Mouse (Mus musculus) hindbrain, postnatal 0 days (tissue): ENCODE measurements around the gene Plcl2. TPM values are rescaled to one million over a fixed set of nuclear protein-coding genes. Genes with fewer than 3 reads are reported as not detected.

Experiments used
- ATAC-seq: fragments of 200-750 bp; cut with Nextera tagmentation; 2 replicates; pipeline ENCODE4 v1.8.0; 2017; ENCODE audit warnings: mild to moderate bottlenecking, moderate TSS enrichment, moderate library complexity
- DNase-seq: peaks from one replicate; pipeline ENCODE4 v3.0.0-alpha.2; 2015; ENCODE audit warnings: low spot score
- H3K27ac ChIP-seq: fragments of 300-500 bp; sonication (generic); 2 replicates; pipeline ENCODE4 v1.5.1; 2014; ENCODE audit warnings: mild to moderate bottlenecking
- H3K27me3 ChIP-seq: fragments of 300-500 bp; sonication (generic); 2 replicates; pipeline ENCODE4 v1.6.1; 2014; ENCODE audit warnings: low read length, mixed read lengths; ENCODE audit not compliant: insufficient read depth
- H3K36me3 ChIP-seq: fragments of 300-500 bp; sonication (generic); 2 replicates; pipeline ENCODE4 v1.6.1; 2014; ENCODE audit warnings: low read length, mixed read lengths; ENCODE audit not compliant: insufficient read depth
- H3K4me1 ChIP-seq: fragments of 300-500 bp; sonication (generic); 2 replicates; pipeline ENCODE4 v1.6.1; 2014; ENCODE audit warnings: antibody characterized with exemption, low read length, mixed read lengths; ENCODE audit not compliant: insufficient read depth
- H3K4me2 ChIP-seq: fragments of 300-500 bp; sonication (generic); 2 replicates; pipeline ENCODE4 v1.6.1; 2014; ENCODE audit warnings: low read depth, mild to moderate bottlenecking, low read length, moderate library complexity, mixed read lengths
- H3K4me3 ChIP-seq: fragments of 300-500 bp; sonication (generic); 2 replicates; pipeline ENCODE4 v1.5.1; 2014; ENCODE audit warnings: low read length
- H3K9ac ChIP-seq: fragments of 300-500 bp; sonication (generic); replicated peaks from 2 replicates; pipeline ENCODE4 v1.6.1; 2014; ENCODE audit warnings: mild to moderate bottlenecking, low read length, moderate library complexity, mixed read lengths
- H3K9me3 ChIP-seq: fragments of 300-500 bp; sonication (generic); 2 replicates; pipeline ENCODE4 v1.6.1; 2016; ENCODE audit warnings: low read length, mixed read lengths
- CTCF ChIP-seq: IDR thresholded peaks from 2 replicates; pipeline ENCODE4 v1.5.1; 2016; ENCODE audit warnings: antibody characterized with exemption, control low read depth, low read depth
- WGBS: fragments of 180-500 bp; shearing (Covaris S2); extraction: QIAGEN DNeasy Blood & Tissue Kit; methylation state at CpG from one replicate; pipeline ENCODE4 v1.1.7; 2014; 5-methylcytosine and 5-hydroxymethylcytosine counted together
- polyA plus RNA-seq: library from polyadenylated mRNA; unstranded; fragments of >200 nt; fragmentation: Nextera tagmentation; extraction: Ambion mirVana; gene quantifications from 2 replicates; pipeline ENCODE4 v1.2.1, GENCODE M21; 2015
- total RNA-seq: library from RNA; depleted of rRNA; stranded (reverse); fragments of >200 nt; gene quantifications from 2 replicates; pipeline ENCODE4 v1.2.3, GENCODE M21; 2014; rRNA removed

The Plcl2 gene
- total and polyA plus RNA-seq, 2 experiments from 2014 or later: 8.3 to 41.2 TPM

- Histone ChIP-seq H3K9ac (no peak overlapping the region), H3K4me1 (peaks cover 15% of the 10 kb centered on the region; the same call in 1 of the 2 replicates), H3K36me3 (no peaks in the 10 kb centered on the region), H3K4me2 (no peak overlapping the region), H3K9me3 (no peaks in the 10 kb centered on the region), H3K27ac (no peak overlapping the region), H3K4me3 (no peak overlapping the region), H3K27me3 (no peaks in the 10 kb centered on the region)
- WGBS: 90% methylated on average over 5 of the region's 5 CpGs
- no peak for TF ChIP-seq CTCF
- ATAC-seq (no peak), DNase-seq (no peak)
Measured at GRCm38 (mm10) chr17:50731876-50732275, 222.7 kb downstream of the Plcl2 start.

GRCm38 (mm10) chr17:50733390-50733789, 224.2 kb downstream of the Plcl2 start:
- DNase-seq: peak; percentile 39
- Histone ChIP-seq H3K9ac (no peak overlapping the region), H3K36me3 (no peaks in the 10 kb centered on the region), H3K4me1 (peaks cover 15% of the 10 kb centered on the region; the same call in 1 of the 2 replicates), H3K4me3 (no peak overlapping the region), H3K4me2 (no peak overlapping the region), H3K27me3 (no peaks in the 10 kb centered on the region), H3K9me3 (no peaks in the 10 kb centered on the region), H3K27ac (no peak overlapping the region)
- no peak for TF ChIP-seq CTCF
- ATAC-seq: no peak
- WGBS: 81% methylated on average over 7 of the region's 7 CpGs

GRCm38 (mm10) chr17:50734781-50735180, 225.6 kb downstream of the Plcl2 start:
- Histone ChIP-seq H3K36me3 (no peaks in the 10 kb centered on the region), H3K27me3 (no peaks in the 10 kb centered on the region), H3K4me2 (no peak overlapping the region), H3K4me1 (peaks cover 15% of the 10 kb centered on the region; the same call in 1 of the 2 replicates), H3K9me3 (no peaks in the 10 kb centered on the region), H3K9ac (no peak overlapping the region), H3K27ac (no peak overlapping the region), H3K4me3 (no peak overlapping the region)
- DNase-seq: no peak
- TF ChIP-seq CTCF: no peak
- 75% methylated on average over 6 of the region's 6 CpGs for WGBS
- ATAC-seq: peak; percentile 22; the same call in 1 of the 2 replicates

- TF ChIP-seq CTCF: no peak
- Histone ChIP-seq H3K9me3 (no peaks in the 10 kb centered on the region), H3K4me3 (no peak overlapping the region), H3K27ac (peak overlapping the region; percentile 45; the same call in 1 of the 2 replicates), H3K27me3 (no peaks in the 10 kb centered on the region), H3K4me2 (no peak overlapping the region), H3K36me3 (no peaks in the 10 kb centered on the region), H3K4me1 (peaks cover 15% of the 10 kb centered on the region; the same call in 1 of the 2 replicates), H3K9ac (no peak overlapping the region)
- ATAC-seq: no peak
- DNase-seq: no peak
- WGBS: 67% methylated on average over 4 of the region's 4 CpGs
Measured at GRCm38 (mm10) chr17:50735382-50735954, 226.3 kb downstream of the Plcl2 start.

GRCm38 (mm10) chr17:50735955-50736533, 226.8 kb downstream of the Plcl2 start:
- H3K27ac ChIP-seq: peak overlapping the region; percentile 45; the same call in 1 of the 2 replicates
- peaks cover 15% of the 10 kb centered on the region; the same call in 1 of the 2 replicates for H3K4me1 ChIP-seq
- WGBS: 43% methylated on average over 8 of the region's 8 CpGs

GRCm38 (mm10) chr17:50737068-50737467, 227.9 kb downstream of the Plcl2 start:
- no peak overlapping the region for H3K27ac ChIP-seq
- no peak for TF ChIP-seq CTCF
- H3K9ac ChIP-seq: no peak overlapping the region
- H3K36me3 ChIP-seq: no peaks in the 10 kb centered on the region
- no peaks in the 10 kb centered on the region for H3K9me3 ChIP-seq
- DNase-seq: no peak
- ATAC-seq: no peak
- H3K4me2 ChIP-seq: no peak overlapping the region
- WGBS: 41% methylated on average over 2 of the region's 2 CpGs
- peaks cover 15% of the 10 kb centered on the region; the same call in 1 of the 2 replicates for H3K4me1 ChIP-seq
- H3K27me3 ChIP-seq: no peaks in the 10 kb centered on the region
- no peak overlapping the region for H3K4me3 ChIP-seq

More at GRCm38 (mm10) chr17:50735955-50736533, 226.8 kb downstream of the Plcl2 start:
- DNase-seq (peak; percentile 55), ATAC-seq (peak; percentile 55)
- Histone ChIP-seq H3K4me2 (no peak overlapping the region), H3K36me3 (no peaks in the 10 kb centered on the region), H3K27me3 (no peaks in the 10 kb centered on the region), H3K4me3 (no peak overlapping the region), H3K9me3 (no peaks in the 10 kb centered on the region), H3K9ac (0 out of 2 replicates have a peak overlapping the region, but pooled peaks have one; percentile 5)
- TF ChIP-seq CTCF: no peak

Other genes starting within 250 kb of the Plcl2 start
- 0.42 TPM in 1 of 2 replicates, not detected in the other for gene Dazl, start 215.8 kb upstream of the Plcl2 start, total RNA-seq
- 0.48 and 1.9 TPM in 2 replicates for gene Dazl, start 215.8 kb upstream of the Plcl2 start, polyA plus RNA-seq